Mouse (Mus musculus): ENCODE measurements around the gene Pacsin3. TPM values are rescaled to one million over a fixed set of nuclear protein-coding genes. Genes with fewer than 3 reads are reported as not detected.

The Pacsin3 gene
- polyA plus RNA-seq, 1 experiment, result 153 TPM

GRCm38 (mm10) chr2:91281366-91281765 lies 25.6 kb downstream of the Pacsin3 start:
- Histone ChIP-seq H3K4me1 (ENCODE audit: control insufficient read depth, insufficient read depth, low read length) (peaks cover 19% of the 10 kb centered on the region), H3K27me3 (ENCODE audit: control insufficient read depth, insufficient read depth, low read length) (no peaks in the 10 kb centered on the region), H3K27ac (ENCODE audit: insufficient read depth, low read length) (no peak overlapping the region), H3K4me3 (replicated peaks; ENCODE audit: insufficient read depth, low read depth, low read length) (no peak overlapping the region)
- no peak for DNase-seq
- TF ChIP-seq CTCF (IDR thresholded peaks at IDR 0.05; ENCODE audit: borderline replicate concordance, insufficient read depth, low read depth, low read length) (no peak), POLR2A (IDR thresholded peaks at IDR 0.05; ENCODE audit: borderline replicate concordance, insufficient read depth, low read length) (no peak)
- 60% methylated on average over 5 of the region's 5 CpGs for WGBS

DNA sequence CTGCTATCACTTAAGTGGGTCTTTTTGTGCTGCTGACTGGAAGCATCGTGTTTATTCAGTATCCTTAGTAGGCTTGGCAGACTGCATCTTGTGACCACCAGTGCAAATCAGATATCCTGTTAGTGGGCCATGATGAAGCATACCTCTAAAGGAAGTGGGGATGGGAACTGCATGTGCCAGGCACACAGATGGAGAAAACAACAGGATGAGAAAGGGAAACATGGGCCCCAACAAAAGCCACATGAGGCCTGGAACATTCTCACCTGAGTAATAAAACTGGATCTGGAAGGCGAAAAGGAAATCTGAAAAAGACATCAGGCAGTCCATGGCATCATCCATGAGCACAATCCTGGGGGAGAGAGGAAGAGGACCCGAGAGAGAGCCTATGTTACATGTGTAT lies 28.2 kb downstream of the Pacsin3 start:
- DNase-seq, result peak; percentile 43 to 49
- H3K27me3 ChIP-seq (ENCODE audit: control insufficient read depth, insufficient read depth, low read length), result no peaks in the 10 kb centered on the region
- H3K27ac ChIP-seq (ENCODE audit: insufficient read depth, low read length), result peak overlapping the region; percentile 69
- 6% methylated on average over 3 of the region's 3 CpGs for WGBS
- TF ChIP-seq POLR2A (IDR thresholded peaks at IDR 0.05; ENCODE audit: borderline replicate concordance, insufficient read depth, low read length) (no peak), CTCF (IDR thresholded peaks at IDR 0.05; ENCODE audit: borderline replicate concordance, insufficient read depth, low read depth, low read length) (no peak)
- no peak overlapping the region for H3K4me3 ChIP-seq (replicated peaks; ENCODE audit: insufficient read depth, low read depth, low read length)
- H3K4me1 ChIP-seq (ENCODE audit: control insufficient read depth, insufficient read depth, low read length), result peaks cover 19% of the 10 kb centered on the region

- 11% methylated on average over 13 of the region's 13 CpGs for WGBS
- peak overlapping the region; percentile 69 for H3K27ac ChIP-seq (ENCODE audit: insufficient read depth, low read length)
- TF ChIP-seq POLR2A (IDR thresholded peaks at IDR 0.05; ENCODE audit: borderline replicate concordance, insufficient read depth, low read length) (no peak), CTCF (IDR thresholded peaks at IDR 0.05; ENCODE audit: borderline replicate concordance, insufficient read depth, low read depth, low read length) (no peak)
- no peaks in the 10 kb centered on the region for H3K27me3 ChIP-seq (ENCODE audit: control insufficient read depth, insufficient read depth, low read length)
- DNase-seq, result peak; percentile 83 to 84
- H3K4me3 ChIP-seq (replicated peaks; ENCODE audit: insufficient read depth, low read depth, low read length), result no peak overlapping the region
- H3K4me1 ChIP-seq (ENCODE audit: control insufficient read depth, insufficient read depth, low read length), result peaks cover 19% of the 10 kb centered on the region
These were observed 28.8 kb downstream of the Pacsin3 start for GRCm38 (mm10) chr2:91284375-91285199.

- H3K4me3 ChIP-seq (replicated peaks; ENCODE audit: insufficient read depth, low read depth, low read length), result no peak overlapping the region
- no peak for TF ChIP-seq POLR2A (IDR thresholded peaks at IDR 0.05; ENCODE audit: borderline replicate concordance, insufficient read depth, low read length)
- TF ChIP-seq CTCF (IDR thresholded peaks at IDR 0.05; ENCODE audit: borderline replicate concordance, insufficient read depth, low read depth, low read length), result peak; percentile 92
- 9% methylated on average over 7 of the region's 7 CpGs for WGBS
- peak; percentile 78 to 86 for DNase-seq
- H3K27ac ChIP-seq (ENCODE audit: insufficient read depth, low read length), result no peak overlapping the region
- peaks cover 19% of the 10 kb centered on the region for H3K4me1 ChIP-seq (ENCODE audit: control insufficient read depth, insufficient read depth, low read length)
- H3K27me3 ChIP-seq (ENCODE audit: control insufficient read depth, insufficient read depth, low read length), result no peaks in the 10 kb centered on the region
These were observed 30.2 kb downstream of the Pacsin3 start for GRCm38 (mm10) chr2:91285885-91286505.

GRCm38 (mm10) chr2:91287563-91287962 lies 31.8 kb downstream of the Pacsin3 start:
- Histone ChIP-seq H3K4me1 (ENCODE audit: control insufficient read depth, insufficient read depth, low read length) (peaks cover 17% of the 10 kb centered on the region), H3K27ac (ENCODE audit: insufficient read depth, low read length) (no peak overlapping the region), H3K4me3 (replicated peaks; ENCODE audit: insufficient read depth, low read depth, low read length) (no peak overlapping the region), H3K27me3 (ENCODE audit: control insufficient read depth, insufficient read depth, low read length) (no peaks in the 10 kb centered on the region)
- 66% methylated on average over 6 of the region's 6 CpGs for WGBS
- TF ChIP-seq POLR2A (IDR thresholded peaks at IDR 0.05; ENCODE audit: borderline replicate concordance, insufficient read depth, low read length) (no peak), CTCF (IDR thresholded peaks at IDR 0.05; ENCODE audit: borderline replicate concordance, insufficient read depth, low read depth, low read length) (no peak)
- DNase-seq, result no peak

- no peaks in the 10 kb centered on the region for H3K27me3 ChIP-seq (ENCODE audit: control insufficient read depth, insufficient read depth, low read length)
- 41% methylated on average over 12 of the region's 12 CpGs for WGBS
- TF ChIP-seq CTCF (IDR thresholded peaks at IDR 0.05; ENCODE audit: borderline replicate concordance, insufficient read depth, low read depth, low read length), result no peak
- no peak for TF ChIP-seq POLR2A (IDR thresholded peaks at IDR 0.05; ENCODE audit: borderline replicate concordance, insufficient read depth, low read length)
- no peaks in the 10 kb centered on the region for H3K4me1 ChIP-seq (ENCODE audit: control insufficient read depth, insufficient read depth, low read length)
- H3K27ac ChIP-seq (ENCODE audit: insufficient read depth, low read length), result no peak overlapping the region
- DNase-seq, result peak in 1 of 2 experiments; percentile 24
- no peak overlapping the region for H3K4me3 ChIP-seq (replicated peaks; ENCODE audit: insufficient read depth, low read depth, low read length)
These were observed 35.6 kb downstream of the Pacsin3 start for GRCm38 (mm10) chr2:91291197-91292007.

- Histone ChIP-seq H3K4me1 (ENCODE audit: control insufficient read depth, insufficient read depth, low read length) (no peaks in the 10 kb centered on the region), H3K27me3 (ENCODE audit: control insufficient read depth, insufficient read depth, low read length) (no peaks in the 10 kb centered on the region), H3K4me3 (replicated peaks; ENCODE audit: insufficient read depth, low read depth, low read length) (no peak overlapping the region), H3K27ac (ENCODE audit: insufficient read depth, low read length) (no peak overlapping the region)
- 96% methylated on average over 3 of the region's 3 CpGs for WGBS
- DNase-seq, result no peak
- TF ChIP-seq CTCF (IDR thresholded peaks at IDR 0.05; ENCODE audit: borderline replicate concordance, insufficient read depth, low read depth, low read length), result no peak
- TF ChIP-seq POLR2A (IDR thresholded peaks at IDR 0.05; ENCODE audit: borderline replicate concordance, insufficient read depth, low read length), result no peak
These were observed 38.5 kb downstream of the Pacsin3 start for GRCm38 (mm10) chr2:91294226-91294625.
